Mouse (Mus musculus) heart, postnatal 10 days (tissue): Measurements from ENCODE around the gene Slc25a27. TPM values are rescaled to one million over a fixed set of nuclear protein-coding genes. Genes with fewer than 3 reads are reported as not detected.

Experiments used
- total RNA-seq, 2 experiments: library from RNA; stranded (reverse); gene quantifications; 2 replicates each; pipeline ENCODE4 v1.2.3; 2021

Gene Slc25a27
- total RNA-seq, 2 experiments from 2014 or later = 2.8 to 3.1 TPM

Other genes starting within 250 kb of the Slc25a27 start
- gene Mep1a, start 164.4 kb downstream of the Slc25a27 start, total RNA-seq = not detected
- not detected for gene Ankrd66, start 123.6 kb downstream of the Slc25a27 start, total RNA-seq
- gene Pla2g7, start 99.1 kb downstream of the Slc25a27 start, total RNA-seq = 1 to 10 TPM; 2.9 to 9.4 TPM
- gene Tdrd6, start 36.9 kb downstream of the Slc25a27 start, total RNA-seq = under 1 TPM in 1 of 2 experiments, not detected in 1; 0.05 TPM
- 10 to 100 TPM in 1 of 2 experiments, 1 to 10 TPM in 1; 8.0 to 10.7 TPM for gene Cyp39a1, start 211 bp upstream of the Slc25a27 start, total RNA-seq
- gene Rcan2, start 134.1 kb upstream of the Slc25a27 start, total RNA-seq = 100 to 1,000 TPM; 209 to 216 TPM